Mouse (Mus musculus) midbrain, embryonic 11.5 days (tissue): ENCODE results near the gene Olfr183. TPM values are rescaled to one million over a fixed set of nuclear protein-coding genes. Genes with fewer than 3 reads are reported as not detected.
"Not testable (repeated sequence)": the region's sequence is repeated elsewhere in the genome, so short reads cannot be mapped to it uniquely, and the experiment has no call there.

Experiments
- ATAC-seq: fragments of 200-750 bp; cut with Nextera tagmentation; 2 replicates; pipeline ENCODE4 v1.8.0; 2017; ENCODE audit warnings: moderate TSS enrichment, moderate library complexity; ENCODE audit not compliant: low FRiP score
- DNase-seq: peaks from one replicate; pipeline ENCODE4 v3.0.0; 2015; ENCODE audit warnings: low spot score; ENCODE audit errors: missing footprints
- H3K27ac ChIP-seq: fragments of 300-500 bp; sonication (generic); 2 replicates; pipeline ENCODE4 v1.5.1; 2014; ENCODE audit warnings: low read depth, low read length
- H3K27me3 ChIP-seq: fragments of 300-500 bp; sonication (generic); 2 replicates; pipeline ENCODE4 v1.6.1; 2014; ENCODE audit warnings: mild to moderate bottlenecking, low read length, moderate library complexity, mixed read lengths; ENCODE audit not compliant: control insufficient read depth, insufficient read depth
- H3K36me3 ChIP-seq: fragments of 300-500 bp; sonication (generic); 2 replicates; pipeline ENCODE4 v1.6.1; 2014; ENCODE audit warnings: mild to moderate bottlenecking, low read length, moderate library complexity, mixed read lengths; ENCODE audit not compliant: control insufficient read depth, insufficient read depth
- H3K4me1 ChIP-seq: fragments of 300-500 bp; sonication (generic); 2 replicates; pipeline ENCODE4 v1.6.1; 2014; ENCODE audit warnings: low read length; ENCODE audit not compliant: control insufficient read depth, insufficient read depth
- H3K4me2 ChIP-seq: fragments of 300-500 bp; sonication (generic); 2 replicates; pipeline ENCODE4 v1.6.1; 2014; ENCODE audit warnings: mild to moderate bottlenecking, moderate library complexity
- H3K4me3 ChIP-seq: fragments of 300-500 bp; sonication (generic); 2 replicates; pipeline ENCODE4 v1.5.1; 2014; ENCODE audit warnings: low read depth, low read length
- H3K9ac ChIP-seq: fragments of 300-500 bp; sonication (generic); 2 replicates; pipeline ENCODE4 v1.6.1; 2014; ENCODE audit warnings: low read length
- H3K9me3 ChIP-seq: fragments of 300-500 bp; sonication (generic); 2 replicates; pipeline ENCODE4 v1.6.1; 2016; ENCODE audit warnings: low read length; ENCODE audit not compliant: control insufficient read depth
- WGBS: fragments of 180-500 bp; shearing (Covaris S2); extraction: QIAGEN DNeasy Blood & Tissue Kit; methylation state at CpG from one replicate; pipeline ENCODE4 v1.1.7; 2014; 5-methylcytosine and 5-hydroxymethylcytosine counted together
- polyA plus RNA-seq: library from polyadenylated mRNA; unstranded; fragments of >200 nt; fragmentation: Nextera tagmentation; extraction: Ambion mirVana; gene quantifications from 2 replicates; pipeline ENCODE4 v1.2.1, GENCODE M21; 2014

The Olfr183 gene
- polyA plus RNA-seq = not detected in 2 replicates

- H3K36me3 ChIP-seq = no peaks in the 10 kb centered on the region
- H3K4me2 ChIP-seq = no peak within 1 kb of the TSS
- no peak within 1 kb of the TSS for H3K4me3 ChIP-seq
- WGBS = 75% methylated on average over 2 of the region's 2 CpGs
- H3K9ac ChIP-seq = no peak within 1 kb of the TSS
- H3K27me3 ChIP-seq = no peaks in the 10 kb centered on the region
- no peak within 1 kb of the TSS for H3K27ac ChIP-seq
- ATAC-seq (no peak), DNase-seq (no peak)
- H3K4me1 ChIP-seq = no peaks in the 10 kb centered on the region
- H3K9me3 ChIP-seq = no peaks in the 10 kb centered on the region
Measured at GRCm38 (mm10) chr16:58995057-58995456, at the start of gene Olfr183. Olfr183 (plus strand) TSS chr16:58995357.

GRCm38 (mm10) chr16:59007146-59007545 is 12.0 kb downstream of the Olfr183 start:
- ATAC-seq (no peak), DNase-seq (no peak)
- Histone ChIP-seq H3K36me3 (no peaks in the 10 kb centered on the region), H3K4me2 (no peak overlapping the region), H3K27me3 (no peaks in the 10 kb centered on the region), H3K9me3 (no peaks in the 10 kb centered on the region), H3K9ac (no peak overlapping the region), H3K4me1 (no peaks in the 10 kb centered on the region), H3K4me3 (no peak overlapping the region), H3K27ac (no peak overlapping the region)

GRCm38 (mm10) chr16:59013357-59014018 is 18.3 kb downstream of the Olfr183 start:
- DNase-seq (no peak), ATAC-seq (no peak)
- Histone ChIP-seq H3K36me3 (no peaks in the 10 kb centered on the region), H3K4me1 (no peaks in the 10 kb centered on the region), H3K4me3 (no peak overlapping the region), H3K27ac (no peak overlapping the region), H3K9ac (no peak overlapping the region), H3K4me2 (no peak overlapping the region), H3K27me3 (no peaks in the 10 kb centered on the region), H3K9me3 (no peaks in the 10 kb centered on the region)
- 67% methylated on average over 2 of the region's 2 CpGs for WGBS

- 92% methylated on average over 4 of the region's 4 CpGs for whole genome bisulfite sequencing
- no peak within 1 kb of the TSS for H3K9ac ChIP-seq
Measured at GRCm38 (mm10) chr16:59030191-59030590, 35.0 kb downstream of the Olfr183 start, which contains the start of gene Olfr186. Olfr186 (minus strand) TSS chr16:59030291.

GRCm38 (mm10) chr16:59039710-59040109 is 44.6 kb downstream of the Olfr183 start, which contains the start of gene Olfr187:
Olfr187 (minus strand) TSS chr16:59039767.
- Histone ChIP-seq H3K27ac (no peak within 1 kb of the TSS), H3K27me3 (no peaks in the 10 kb centered on the region), H3K9ac (no peak within 1 kb of the TSS), H3K36me3 (no peaks in the 10 kb centered on the region), H3K4me1 (no peaks in the 10 kb centered on the region), H3K4me3 (no peak within 1 kb of the TSS), H3K4me2 (no peak within 1 kb of the TSS), H3K9me3 (no peaks in the 10 kb centered on the region)
- WGBS = 91% methylated on average over 7 of the region's 7 CpGs
- DNase-seq (no peak), ATAC-seq (no peak)

More at GRCm38 (mm10) chr16:59030191-59030590, 35.0 kb downstream of the Olfr183 start, which contains the start of gene Olfr186:
- no peaks in the 10 kb centered on the region for H3K36me3 ChIP-seq
- DNase-seq = no peak
- H3K27ac ChIP-seq = no peak within 1 kb of the TSS
- no peak within 1 kb of the TSS for H3K4me2 ChIP-seq
- H3K9me3 ChIP-seq = no peaks in the 10 kb centered on the region
- no peaks in the 10 kb centered on the region for H3K4me1 ChIP-seq
- H3K27me3 ChIP-seq = no peaks in the 10 kb centered on the region
- no peak for ATAC-seq
- no peak within 1 kb of the TSS for H3K4me3 ChIP-seq

GRCm38 (mm10) chr16:59045835-59046234 is 50.7 kb downstream of the Olfr183 start:
- 90% methylated on average over 3 of the region's 3 CpGs for WGBS
- no peak for DNase-seq

GRCm38 (mm10) chr16:59047579-59047978 is 52.4 kb downstream of the Olfr183 start:
- Histone ChIP-seq H3K9me3 (no peaks in the 10 kb centered on the region), H3K9ac (no peak overlapping the region), H3K27me3 (no peaks in the 10 kb centered on the region), H3K4me2 (no peak overlapping the region), H3K4me3 (no peak overlapping the region), H3K36me3 (no peaks in the 10 kb centered on the region), H3K4me1 (no peaks in the 10 kb centered on the region), H3K27ac (no peak overlapping the region)
- ATAC-seq (no peak), DNase-seq (no peak)
- WGBS = 70% methylated on average over 4 of the region's 4 CpGs

More at GRCm38 (mm10) chr16:59045835-59046234, 50.7 kb downstream of the Olfr183 start:
- H3K4me2 ChIP-seq = no peak overlapping the region
- no peaks in the 10 kb centered on the region for H3K27me3 ChIP-seq
- no peak overlapping the region for H3K4me3 ChIP-seq
- no peaks in the 10 kb centered on the region for H3K9me3 ChIP-seq
- H3K36me3 ChIP-seq = no peaks in the 10 kb centered on the region
- ATAC-seq = no peak
- H3K9ac ChIP-seq = no peak overlapping the region
- H3K27ac ChIP-seq = no peak overlapping the region
- no peaks in the 10 kb centered on the region for H3K4me1 ChIP-seq

GRCm38 (mm10) chr16:59048860-59049259 is 53.7 kb downstream of the Olfr183 start:
- Histone ChIP-seq H3K4me2 (no peak overlapping the region), H3K27ac (no peak overlapping the region), H3K4me1 (no peaks in the 10 kb centered on the region), H3K36me3 (no peaks in the 10 kb centered on the region), H3K9ac (no peak overlapping the region), H3K27me3 (no peaks in the 10 kb centered on the region), H3K4me3 (no peak overlapping the region), H3K9me3 (no peaks in the 10 kb centered on the region)
- no peak for ATAC-seq
- no peak for DNase-seq
- 72% methylated on average over 1 of the region's 1 CpGs for WGBS

- not testable (repeated sequence) for ATAC-seq, H3K9ac ChIP-seq, H3K4me2 ChIP-seq, H3K4me1 ChIP-seq, H3K27ac ChIP-seq, H3K9me3 ChIP-seq, DNase-seq, H3K27me3 ChIP-seq, H3K36me3 ChIP-seq, H3K4me3 ChIP-seq
- 95% methylated on average over 2 of the region's 2 CpGs for WGBS
Measured at GRCm38 (mm10) chr16:59049286-59049685, 54.1 kb downstream of the Olfr183 start.
